Mouse (Mus musculus): ENCODE data around the gene Tas2r143. TPM values are rescaled to one million over a fixed set of nuclear protein-coding genes. Genes with fewer than 3 reads are reported as not detected.

Gene Tas2r143
- polyA plus RNA-seq, 1 experiment: not detected

GRCm38 (mm10) chr6:42380416-42381144 lies 19.5 kb upstream of the Tas2r143 start:
- no peak overlapping the region for H3K9ac ChIP-seq (ENCODE audit: low read depth, poor library complexity, severe bottlenecking)

GRCm38 (mm10) chr6:42381221-42381620 lies 18.8 kb upstream of the Tas2r143 start:
- no peak for TF ChIP-seq EP300 (IDR thresholded peaks at IDR 0.05; ENCODE audit: insufficient read depth, low read depth, low read length)
- no peak for TF ChIP-seq POLR2A (IDR thresholded peaks at IDR 0.05; ENCODE audit: insufficient read depth, low read length)
- TF ChIP-seq CTCF (IDR thresholded peaks at IDR 0.05; ENCODE audit: low read depth, low read length): no peak
- H3K9me3 ChIP-seq (replicated peaks; ENCODE audit: control insufficient read depth, insufficient read depth, low read length, poor library complexity, severe bottlenecking): no peaks in the 10 kb centered on the region
- H3K27me3 ChIP-seq (ENCODE audit: control insufficient read depth, insufficient read depth, low read length, poor library complexity, severe bottlenecking): no peaks in the 10 kb centered on the region; the same call in none of the 2 replicates
- no peak overlapping the region for H3K27ac ChIP-seq (ENCODE audit: insufficient read depth, low read length)
- H3K4me3 ChIP-seq (ENCODE audit: low read depth, low read length): no peak overlapping the region
- no peaks in the 10 kb centered on the region for H3K4me1 ChIP-seq (ENCODE audit: control insufficient read depth, insufficient read depth, low read length)
- H3K9ac ChIP-seq (ENCODE audit: low read depth, poor library complexity, severe bottlenecking): no peak overlapping the region
- H3K36me3 ChIP-seq (ENCODE audit: control insufficient read depth, insufficient read depth, low read length, poor library complexity, severe bottlenecking): no peaks in the 10 kb centered on the region

More at GRCm38 (mm10) chr6:42380416-42381144, 19.5 kb upstream of the Tas2r143 start:
- TF ChIP-seq CTCF (IDR thresholded peaks at IDR 0.05; ENCODE audit: low read depth, low read length): no peak
- TF ChIP-seq EP300 (IDR thresholded peaks at IDR 0.05; ENCODE audit: insufficient read depth, low read depth, low read length): peak; percentile 73
- TF ChIP-seq POLR2A (IDR thresholded peaks at IDR 0.05; ENCODE audit: insufficient read depth, low read length): no peak
- no peaks in the 10 kb centered on the region for H3K36me3 ChIP-seq (ENCODE audit: control insufficient read depth, insufficient read depth, low read length, poor library complexity, severe bottlenecking)
- no peaks in the 10 kb centered on the region for H3K9me3 ChIP-seq (replicated peaks; ENCODE audit: control insufficient read depth, insufficient read depth, low read length, poor library complexity, severe bottlenecking)
- H3K4me3 ChIP-seq (ENCODE audit: low read depth, low read length): no peak overlapping the region
- no peaks in the 10 kb centered on the region for H3K4me1 ChIP-seq (ENCODE audit: control insufficient read depth, insufficient read depth, low read length)
- H3K27me3 ChIP-seq (ENCODE audit: control insufficient read depth, insufficient read depth, low read length, poor library complexity, severe bottlenecking): no peaks in the 10 kb centered on the region; the same call in none of the 2 replicates
- no peak overlapping the region for H3K27ac ChIP-seq (ENCODE audit: insufficient read depth, low read length)

GRCm38 (mm10) chr6:42381916-42382381 lies 18.1 kb upstream of the Tas2r143 start:
- Histone ChIP-seq H3K9ac (ENCODE audit: low read depth, poor library complexity, severe bottlenecking) (no peak overlapping the region), H3K4me3 (ENCODE audit: low read depth, low read length) (no peak overlapping the region), H3K36me3 (ENCODE audit: control insufficient read depth, insufficient read depth, low read length, poor library complexity, severe bottlenecking) (no peaks in the 10 kb centered on the region), H3K27me3 (ENCODE audit: control insufficient read depth, insufficient read depth, low read length, poor library complexity, severe bottlenecking) (no peaks in the 10 kb centered on the region; the same call in none of the 2 replicates), H3K9me3 (replicated peaks; ENCODE audit: control insufficient read depth, insufficient read depth, low read length, poor library complexity, severe bottlenecking) (no peaks in the 10 kb centered on the region), H3K4me1 (ENCODE audit: control insufficient read depth, insufficient read depth, low read length) (no peaks in the 10 kb centered on the region), H3K27ac (ENCODE audit: insufficient read depth, low read length) (no peak overlapping the region)
- no peak for TF ChIP-seq CTCF (IDR thresholded peaks at IDR 0.05; ENCODE audit: low read depth, low read length)
- TF ChIP-seq POLR2A (IDR thresholded peaks at IDR 0.05; ENCODE audit: insufficient read depth, low read length): no peak
- TF ChIP-seq EP300 (IDR thresholded peaks at IDR 0.05; ENCODE audit: insufficient read depth, low read depth, low read length): no peak

- H3K27ac ChIP-seq (ENCODE audit: insufficient read depth, low read length): no peak overlapping the region
- H3K4me1 ChIP-seq (ENCODE audit: control insufficient read depth, insufficient read depth, low read length): no peaks in the 10 kb centered on the region
- no peak for TF ChIP-seq EP300 (IDR thresholded peaks at IDR 0.05; ENCODE audit: insufficient read depth, low read depth, low read length)
- no peak for TF ChIP-seq CTCF (IDR thresholded peaks at IDR 0.05; ENCODE audit: low read depth, low read length)
- TF ChIP-seq POLR2A (IDR thresholded peaks at IDR 0.05; ENCODE audit: insufficient read depth, low read length): no peak
Observed at GRCm38 (mm10) chr6:42383360-42383759, 16.7 kb upstream of the Tas2r143 start.

GRCm38 (mm10) chr6:42385635-42386034 lies 14.4 kb upstream of the Tas2r143 start:
- H3K36me3 ChIP-seq (ENCODE audit: control insufficient read depth, insufficient read depth, low read length, poor library complexity, severe bottlenecking): no peaks in the 10 kb centered on the region
- TF ChIP-seq EP300 (IDR thresholded peaks at IDR 0.05; ENCODE audit: insufficient read depth, low read depth, low read length) (no peak), POLR2A (IDR thresholded peaks at IDR 0.05; ENCODE audit: insufficient read depth, low read length) (no peak), CTCF (IDR thresholded peaks at IDR 0.05; ENCODE audit: low read depth, low read length) (no peak)

More at GRCm38 (mm10) chr6:42383360-42383759, 16.7 kb upstream of the Tas2r143 start:
- no peak overlapping the region for H3K9ac ChIP-seq (ENCODE audit: low read depth, poor library complexity, severe bottlenecking)
- H3K9me3 ChIP-seq (replicated peaks; ENCODE audit: control insufficient read depth, insufficient read depth, low read length, poor library complexity, severe bottlenecking): no peaks in the 10 kb centered on the region
- H3K27me3 ChIP-seq (ENCODE audit: control insufficient read depth, insufficient read depth, low read length, poor library complexity, severe bottlenecking): no peaks in the 10 kb centered on the region; the same call in none of the 2 replicates
- H3K4me3 ChIP-seq (ENCODE audit: low read depth, low read length): no peak overlapping the region
- no peaks in the 10 kb centered on the region for H3K36me3 ChIP-seq (ENCODE audit: control insufficient read depth, insufficient read depth, low read length, poor library complexity, severe bottlenecking)

GRCm38 (mm10) chr6:42391796-42392330 lies 8.2 kb upstream of the Tas2r143 start:
- no peaks in the 10 kb centered on the region for H3K4me1 ChIP-seq (ENCODE audit: control insufficient read depth, insufficient read depth, low read length)
- TF ChIP-seq POLR2A (IDR thresholded peaks at IDR 0.05; ENCODE audit: insufficient read depth, low read length) (no peak), EP300 (IDR thresholded peaks at IDR 0.05; ENCODE audit: insufficient read depth, low read depth, low read length) (no peak), CTCF (IDR thresholded peaks at IDR 0.05; ENCODE audit: low read depth, low read length) (no peak)
- H3K27me3 ChIP-seq (ENCODE audit: control insufficient read depth, insufficient read depth, low read length, poor library complexity, severe bottlenecking): no peaks in the 10 kb centered on the region
- H3K27ac ChIP-seq (ENCODE audit: insufficient read depth, low read length): no peak overlapping the region
- no peaks in the 10 kb centered on the region for H3K36me3 ChIP-seq (ENCODE audit: control insufficient read depth, insufficient read depth, low read length, poor library complexity, severe bottlenecking)
- no peak overlapping the region for H3K9ac ChIP-seq (ENCODE audit: low read depth, poor library complexity, severe bottlenecking)
- H3K4me3 ChIP-seq (ENCODE audit: low read depth, low read length): no peak overlapping the region
- no peaks in the 10 kb centered on the region for H3K9me3 ChIP-seq (replicated peaks; ENCODE audit: control insufficient read depth, insufficient read depth, low read length, poor library complexity, severe bottlenecking)

More at GRCm38 (mm10) chr6:42385635-42386034, 14.4 kb upstream of the Tas2r143 start:
- Histone ChIP-seq H3K27ac (ENCODE audit: insufficient read depth, low read length) (no peak overlapping the region), H3K9me3 (replicated peaks; ENCODE audit: control insufficient read depth, insufficient read depth, low read length, poor library complexity, severe bottlenecking) (no peaks in the 10 kb centered on the region), H3K27me3 (ENCODE audit: control insufficient read depth, insufficient read depth, low read length, poor library complexity, severe bottlenecking) (no peaks in the 10 kb centered on the region; the same call in 1 of the 2 replicates), H3K9ac (ENCODE audit: low read depth, poor library complexity, severe bottlenecking) (no peak overlapping the region), H3K4me3 (ENCODE audit: low read depth, low read length) (no peak overlapping the region), H3K4me1 (ENCODE audit: control insufficient read depth, insufficient read depth, low read length) (no peaks in the 10 kb centered on the region)

Data from ES-Bruce4 (cell line).